Mouse (Mus musculus) CH12.LX (cell line): Measurements from ENCODE around the gene Snx11.

Source experiments
- CTCF ChIP-seq, 2 experiments: IDR thresholded peaks in 1 of 2; conservative IDR thresholded peaks in 1 of 2; 2 replicates each; pipeline ENCODE4 v1.5.1; 2011 to 2012; ENCODE audit warnings: low read depth in 2 of 2, low read length in 2 of 2, improper control_type of control experiment in 1 of 2, inconsistent platforms in 1 of 2, mild to moderate bottlenecking in 1 of 2, moderate library complexity in 1 of 2
- KAT2A ChIP-seq: IDR thresholded peaks from 2 replicates; pipeline ENCODE4 v1.6.1; 2012; ENCODE audit warnings: low read length, improper control_type of control experiment, inconsistent platforms; ENCODE audit not compliant: insufficient replicate concordance
- MAZ ChIP-seq: IDR thresholded peaks from 2 replicates; pipeline ENCODE4 v1.6.1; 2012; ENCODE audit warnings: low read depth, mild to moderate bottlenecking, inconsistent platforms, low read length, improper control_type of control experiment, moderate library complexity
- MYC ChIP-seq: IDR thresholded peaks from 2 replicates; pipeline ENCODE4 v1.6.1; 2011; ENCODE audit warnings: low read depth, mild to moderate bottlenecking, improper control_type of control experiment, low read length
- POLR2A ChIP-seq: IDR thresholded peaks from 2 replicates; pipeline ENCODE4 v1.6.1; 2011; ENCODE audit warnings: low read depth, mild to moderate bottlenecking, improper control_type of control experiment, low read length
- RCOR1 ChIP-seq: conservative IDR thresholded peaks from 2 replicates; pipeline ENCODE4 v1.6.1; 2012; ENCODE audit warnings: low read depth, mild to moderate bottlenecking, inconsistent platforms, low read length, improper control_type of control experiment
- SIN3A ChIP-seq: IDR thresholded peaks from 2 replicates; pipeline ENCODE4 v1.6.1; 2012; ENCODE audit warnings: low read length, improper control_type of control experiment, inconsistent platforms
- TBP ChIP-seq: conservative IDR thresholded peaks from 2 replicates; pipeline ENCODE4 v1.6.1; 2011; ENCODE audit warnings: low read depth, low read length, improper control_type of control experiment
- USF1 ChIP-seq: IDR thresholded peaks from 2 replicates; pipeline ENCODE4 v1.6.1; 2014; ENCODE audit warnings: low read depth, mild to moderate bottlenecking, inconsistent platforms, low read length, improper control_type of control experiment
- USF2 ChIP-seq: conservative IDR thresholded peaks from 2 replicates; pipeline ENCODE4 v1.6.1; 2011; ENCODE audit warnings: low read depth, low read length, improper control_type of control experiment
- ZC3H11A ChIP-seq: IDR thresholded peaks from 2 replicates; pipeline ENCODE4 v1.6.1; 2012; ENCODE audit warnings: low read depth, mild to moderate bottlenecking, inconsistent platforms, low read length, improper control_type of control experiment

DNA sequence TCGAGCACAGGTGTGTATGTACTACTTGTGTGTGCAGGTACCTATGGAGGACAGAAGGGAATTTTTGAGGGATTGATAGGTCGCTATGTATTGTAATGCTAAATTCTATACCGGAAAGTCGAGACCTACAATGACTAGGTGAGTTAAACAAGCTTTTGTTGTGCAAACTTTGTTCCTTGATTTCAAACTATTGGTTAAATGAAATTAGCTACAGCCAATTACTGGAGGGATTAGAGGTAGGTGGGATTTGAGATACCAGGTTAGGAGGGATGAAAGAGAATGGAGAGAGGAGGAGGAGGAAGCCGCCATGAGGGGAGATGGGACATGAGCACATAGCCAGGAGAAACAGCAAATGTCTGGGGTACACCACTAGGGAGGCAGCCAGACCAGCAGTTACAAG lies 2.9 kb upstream of the Snx11 start:
- no peak for TF ChIP-seq CTCF (conservative IDR thresholded peaks at IDR 0.05 in 1 of 2, IDR thresholded peaks at IDR 0.05 in 1 of 2; ENCODE audit: low read depth in 2 of 2, low read length in 2 of 2)
- TF ChIP-seq RCOR1 = no peak
- no peak for TF ChIP-seq POLR2A
- TF ChIP-seq SIN3A = no peak
- TF ChIP-seq MAZ = no peak
- TF ChIP-seq MYC = no peak
- TF ChIP-seq TBP = no peak
- TF ChIP-seq USF1 = no peak
- TF ChIP-seq KAT2A = no peak
- no peak for TF ChIP-seq USF2
- TF ChIP-seq ZC3H11A = no peak
